Mouse (Mus musculus): Measurements from ENCODE around the gene Rbm38. TPM values are rescaled to one million over a fixed set of nuclear protein-coding genes. Genes with fewer than 3 reads are reported as not detected.

The Rbm38 gene
- polyA plus RNA-seq, 1 experiment, result 31.3 TPM

DNA sequence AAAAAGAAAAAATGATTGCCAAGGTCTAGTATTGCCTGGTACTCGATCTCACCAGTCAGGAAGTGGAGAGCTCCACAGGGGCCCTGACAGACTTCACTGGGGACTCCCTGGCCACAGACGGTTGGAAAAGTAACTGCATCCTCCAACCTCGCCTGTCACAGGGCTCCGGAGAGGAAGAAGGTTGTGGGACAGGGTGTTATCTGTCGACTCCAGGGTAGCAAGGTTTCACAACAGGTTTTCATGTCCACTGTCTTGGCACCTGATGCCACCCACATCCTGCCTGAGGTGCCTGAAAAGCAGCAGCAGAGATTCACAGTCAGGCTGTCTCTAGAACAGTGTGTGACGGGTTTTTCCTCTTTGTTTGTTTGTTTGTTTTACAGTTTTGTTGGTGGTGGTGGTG, 2.4 kb upstream of the Rbm38 start:
- H3K27me3 ChIP-seq (ENCODE audit: control insufficient read depth, insufficient read depth, insufficient read length), result no peaks in the 10 kb centered on the region
- H3K4me3 ChIP-seq (ENCODE audit: insufficient read depth, poor library complexity, severe bottlenecking), result no peak overlapping the region
- H3ac ChIP-seq (ENCODE audit: control insufficient read depth, insufficient read length, low read depth), result no peak overlapping the region
- peaks cover 27% of the 10 kb centered on the region for H3K36me3 ChIP-seq (ENCODE audit: control insufficient read depth, insufficient read depth)
- peaks cover 11% of the 10 kb centered on the region for H3K79me2 ChIP-seq (ENCODE audit: control insufficient read depth, insufficient read depth)
- TF ChIP-seq MYOD1 (IDR thresholded peaks at IDR 0.05; ENCODE audit: control insufficient read depth, insufficient read length, low read depth) (no peak), MAX (IDR thresholded peaks at IDR 0.05) (no peak), USF1 (IDR thresholded peaks at IDR 0.05; ENCODE audit: low read depth) (no peak), CEBPB (IDR thresholded peaks at IDR 0.05; ENCODE audit: low read depth) (no peak), FOSL1 (IDR thresholded peaks at IDR 0.05; ENCODE audit: insufficient read depth, low read length, poor library complexity, severe bottlenecking) (no peak), MYOG (IDR thresholded peaks at IDR 0.05; ENCODE audit: control insufficient read depth, extremely low read depth, insufficient read length) (no peak), CTCF (IDR thresholded peaks at IDR 0.05; ENCODE audit: control insufficient read depth, insufficient read depth, insufficient read length) (no peak)
- H3K79me3 ChIP-seq (ENCODE audit: low read depth), result no peaks in the 10 kb centered on the region

DNA sequence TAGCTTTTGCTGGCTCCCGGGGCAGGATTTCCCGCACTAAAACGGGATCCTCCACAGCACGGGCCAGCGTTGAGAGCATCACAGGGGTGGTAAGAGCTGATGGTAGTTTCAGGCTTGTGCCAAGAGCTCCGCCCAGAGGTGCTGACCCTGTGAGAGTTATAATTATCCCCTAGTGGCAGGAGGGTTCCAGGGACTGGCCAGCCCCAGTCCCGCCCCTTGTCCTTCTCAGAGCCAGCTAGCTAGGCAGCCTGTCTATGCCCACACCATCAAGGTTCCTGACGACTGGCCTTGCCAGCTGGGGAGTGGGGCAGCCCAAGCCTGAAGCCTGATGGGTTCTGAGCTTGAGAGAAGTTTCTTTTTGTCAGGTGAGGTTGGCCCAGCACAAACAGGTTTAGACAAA, 1.7 kb upstream of the Rbm38 start:
- Histone ChIP-seq H3K36me3 (ENCODE audit: control insufficient read depth, insufficient read depth) (peaks cover 21% of the 10 kb centered on the region), H3K79me3 (ENCODE audit: low read depth) (no peaks in the 10 kb centered on the region), H3K27me3 (ENCODE audit: control insufficient read depth, insufficient read depth, insufficient read length) (no peaks in the 10 kb centered on the region), H3K4me3 (ENCODE audit: insufficient read depth, poor library complexity, severe bottlenecking) (no peak overlapping the region), H3ac (ENCODE audit: control insufficient read depth, insufficient read length, low read depth) (no peak overlapping the region), H3K79me2 (ENCODE audit: control insufficient read depth, insufficient read depth) (peaks cover 18% of the 10 kb centered on the region)
- TF ChIP-seq FOSL1 (IDR thresholded peaks at IDR 0.05; ENCODE audit: insufficient read depth, low read length, poor library complexity, severe bottlenecking) (no peak), CEBPB (IDR thresholded peaks at IDR 0.05; ENCODE audit: low read depth) (no peak), USF1 (IDR thresholded peaks at IDR 0.05; ENCODE audit: low read depth) (no peak), CTCF (IDR thresholded peaks at IDR 0.05; ENCODE audit: control insufficient read depth, insufficient read depth, insufficient read length) (no peak), MYOD1 (IDR thresholded peaks at IDR 0.05; ENCODE audit: control insufficient read depth, insufficient read length, low read depth) (no peak), MYOG (IDR thresholded peaks at IDR 0.05; ENCODE audit: control insufficient read depth, extremely low read depth, insufficient read length) (no peak), MAX (IDR thresholded peaks at IDR 0.05) (no peak)

DNA sequence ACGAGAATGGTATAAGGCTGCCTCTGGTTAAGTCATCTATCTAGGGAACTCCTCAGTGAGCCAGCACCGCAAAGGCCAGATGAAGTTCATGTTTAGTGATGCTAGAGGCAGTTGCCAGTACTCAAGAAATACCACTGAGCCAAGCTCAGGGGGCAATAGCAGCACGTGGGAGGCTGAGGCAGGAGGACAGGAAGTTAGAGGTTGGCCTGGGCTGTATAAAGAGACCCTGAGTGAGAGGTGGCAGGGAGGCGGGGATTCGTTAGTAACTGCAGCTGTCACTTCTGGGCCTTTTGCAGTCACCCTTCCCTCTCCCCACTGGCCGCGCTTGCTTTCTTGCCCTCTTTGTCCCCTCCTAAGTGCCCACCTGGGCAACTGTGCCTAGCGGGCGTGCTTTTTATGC, 976 bp upstream of the Rbm38 start:
- Histone ChIP-seq H3ac (ENCODE audit: control insufficient read depth, insufficient read length, low read depth) (no peak overlapping the region), H3K79me3 (ENCODE audit: low read depth) (peaks cover 1% of the 10 kb centered on the region), H3K4me3 (ENCODE audit: insufficient read depth, poor library complexity, severe bottlenecking) (no peak overlapping the region), H3K27me3 (ENCODE audit: control insufficient read depth, insufficient read depth, insufficient read length) (no peaks in the 10 kb centered on the region), H3K36me3 (ENCODE audit: control insufficient read depth, insufficient read depth) (peaks cover 14% of the 10 kb centered on the region), H3K79me2 (ENCODE audit: control insufficient read depth, insufficient read depth) (peaks cover 25% of the 10 kb centered on the region)
- TF ChIP-seq CTCF (IDR thresholded peaks at IDR 0.05; ENCODE audit: control insufficient read depth, insufficient read depth, insufficient read length) (no peak), USF1 (IDR thresholded peaks at IDR 0.05; ENCODE audit: low read depth) (no peak), MYOD1 (IDR thresholded peaks at IDR 0.05; ENCODE audit: control insufficient read depth, insufficient read length, low read depth) (no peak), FOSL1 (IDR thresholded peaks at IDR 0.05; ENCODE audit: insufficient read depth, low read length, poor library complexity, severe bottlenecking) (no peak), MYOG (IDR thresholded peaks at IDR 0.05; ENCODE audit: control insufficient read depth, extremely low read depth, insufficient read length) (no peak)

DNA sequence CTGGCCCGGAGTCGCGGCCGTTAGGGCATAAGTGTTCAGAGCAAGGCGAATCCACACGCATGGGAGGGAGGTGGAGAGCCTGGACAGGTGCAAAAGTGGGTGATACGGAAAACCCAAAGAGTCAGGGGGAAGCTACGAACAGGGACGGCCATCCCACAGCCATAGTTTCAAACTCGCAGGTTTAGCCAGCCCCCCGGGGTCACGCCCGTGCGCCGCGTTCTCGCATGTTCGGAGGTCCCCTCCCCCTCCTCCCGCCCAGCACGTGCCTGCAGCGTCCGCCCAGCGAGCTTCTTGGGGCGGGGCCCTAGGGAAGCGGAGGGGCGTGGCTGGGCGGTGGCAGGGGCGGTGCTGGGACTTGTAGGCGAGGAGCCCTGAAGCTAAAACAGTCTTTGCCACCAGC, 508 bp upstream of the Rbm38 start:
- H3K36me3 ChIP-seq (ENCODE audit: control insufficient read depth, insufficient read depth), result peaks cover 13% of the 10 kb centered on the region
- no peaks in the 10 kb centered on the region for H3K27me3 ChIP-seq (ENCODE audit: control insufficient read depth, insufficient read depth, insufficient read length)
- peaks cover 30% of the 10 kb centered on the region for H3K79me2 ChIP-seq (ENCODE audit: control insufficient read depth, insufficient read depth)
- peak overlapping the region; percentile 6 for H3K4me3 ChIP-seq (ENCODE audit: insufficient read depth, poor library complexity, severe bottlenecking)
- peaks cover 5% of the 10 kb centered on the region for H3K79me3 ChIP-seq (ENCODE audit: low read depth)
- TF ChIP-seq USF1 (IDR thresholded peaks at IDR 0.05; ENCODE audit: low read depth) (peak; percentile 69), MAX (IDR thresholded peaks at IDR 0.05) (peak; percentile 81), MYOG (IDR thresholded peaks at IDR 0.05; ENCODE audit: control insufficient read depth, extremely low read depth, insufficient read length) (no peak)
- H3ac ChIP-seq (ENCODE audit: control insufficient read depth, insufficient read length, low read depth), result peak overlapping the region; percentile 53

DNA sequence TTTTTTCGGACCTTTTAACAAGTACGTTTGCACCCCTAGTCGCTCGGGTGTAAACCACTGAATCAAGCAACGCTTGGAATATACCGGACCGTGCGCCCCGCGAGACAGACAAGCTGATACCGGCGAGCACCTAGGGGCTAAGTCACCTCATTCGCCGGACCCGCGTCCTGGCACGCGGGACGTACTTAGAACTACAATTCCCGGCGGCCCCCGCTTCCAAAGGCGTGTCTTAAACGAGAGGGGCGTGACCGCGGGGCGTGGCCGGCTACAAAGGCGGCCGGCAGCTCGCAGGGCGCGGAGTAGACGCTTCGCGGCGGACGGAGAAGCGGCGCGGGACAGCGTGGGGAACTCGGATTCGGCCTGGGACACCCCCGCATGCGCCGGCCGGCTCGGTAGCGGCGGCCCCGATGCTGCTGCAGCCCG, 1.3 kb downstream of the Rbm38 start:
- Histone ChIP-seq H3K36me3 (ENCODE audit: control insufficient read depth, insufficient read depth) (peaks cover 12% of the 10 kb centered on the region), H3K79me2 (ENCODE audit: control insufficient read depth, insufficient read depth) (peaks cover 42% of the 10 kb centered on the region), H3ac (ENCODE audit: control insufficient read depth, insufficient read length, low read depth) (peak overlapping the region; percentile 96), H3K4me3 (ENCODE audit: insufficient read depth, poor library complexity, severe bottlenecking) (peak overlapping the region; percentile 80), H3K79me3 (ENCODE audit: low read depth) (peaks cover 5% of the 10 kb centered on the region), H3K27me3 (ENCODE audit: control insufficient read depth, insufficient read depth, insufficient read length) (no peaks in the 10 kb centered on the region)
- peak; percentile 19 for TF ChIP-seq MAX (IDR thresholded peaks at IDR 0.05)
- TF ChIP-seq CTCF (IDR thresholded peaks at IDR 0.05; ENCODE audit: control insufficient read depth, insufficient read depth, insufficient read length), result no peak
- TF ChIP-seq USF1 (IDR thresholded peaks at IDR 0.05; ENCODE audit: low read depth), result no peak
- no peak for TF ChIP-seq CEBPB (IDR thresholded peaks at IDR 0.05; ENCODE audit: low read depth)

DNA sequence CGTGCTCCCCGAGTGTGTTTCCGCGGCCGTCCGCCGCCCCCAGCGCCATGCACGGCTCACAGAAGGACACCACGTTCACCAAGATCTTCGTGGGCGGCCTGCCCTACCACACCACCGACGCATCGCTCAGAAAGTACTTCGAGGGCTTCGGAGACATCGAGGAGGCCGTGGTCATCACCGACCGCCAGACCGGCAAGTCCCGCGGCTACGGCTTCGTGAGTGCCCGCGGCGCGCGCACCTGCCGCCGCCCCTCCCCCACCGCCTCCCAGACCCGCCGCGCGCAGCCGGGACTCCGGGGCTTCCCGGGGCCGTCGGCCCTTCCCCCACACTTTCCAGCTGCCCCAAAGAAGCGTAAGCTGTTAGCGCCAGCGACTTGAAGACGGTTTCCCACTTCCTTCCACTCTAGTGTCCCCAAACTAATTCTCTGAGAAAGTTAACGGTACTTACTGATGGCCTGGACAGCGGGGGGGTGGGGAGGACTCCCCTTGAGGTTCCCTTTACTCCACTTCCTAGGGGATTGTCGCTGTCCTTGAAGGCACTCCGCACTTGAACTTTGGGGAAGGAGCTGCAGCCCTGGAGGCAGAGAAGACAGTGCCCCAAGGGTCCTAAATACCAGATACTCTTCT, 1.9 kb downstream of the Rbm38 start:
- peak overlapping the region; percentile 96 for H3ac ChIP-seq (ENCODE audit: control insufficient read depth, insufficient read length, low read depth)
- peaks cover 5% of the 10 kb centered on the region for H3K79me3 ChIP-seq (ENCODE audit: low read depth)
- H3K27me3 ChIP-seq (ENCODE audit: control insufficient read depth, insufficient read depth, insufficient read length), result no peaks in the 10 kb centered on the region
- peaks cover 12% of the 10 kb centered on the region for H3K36me3 ChIP-seq (ENCODE audit: control insufficient read depth, insufficient read depth)
- peak overlapping the region; percentile 80 for H3K4me3 ChIP-seq (ENCODE audit: insufficient read depth, poor library complexity, severe bottlenecking)
- H3K79me2 ChIP-seq (ENCODE audit: control insufficient read depth, insufficient read depth), result peaks cover 42% of the 10 kb centered on the region
- TF ChIP-seq MAX (IDR thresholded peaks at IDR 0.05) (no peak), MYOD1 (IDR thresholded peaks at IDR 0.05; ENCODE audit: control insufficient read depth, insufficient read length, low read depth) (no peak), USF1 (IDR thresholded peaks at IDR 0.05; ENCODE audit: low read depth) (no peak), CTCF (IDR thresholded peaks at IDR 0.05; ENCODE audit: control insufficient read depth, insufficient read depth, insufficient read length) (no peak), FOSL1 (IDR thresholded peaks at IDR 0.05; ENCODE audit: insufficient read depth, low read length, poor library complexity, severe bottlenecking) (no peak), CEBPB (IDR thresholded peaks at IDR 0.05; ENCODE audit: low read depth) (no peak), MYOG (IDR thresholded peaks at IDR 0.05; ENCODE audit: control insufficient read depth, extremely low read depth, insufficient read length) (no peak)

Data from C2C12 (cell line).